Mouse (Mus musculus): ENCODE data around the gene Rgs10. TPM values are rescaled to one million over a fixed set of nuclear protein-coding genes. Genes with fewer than 3 reads are reported as not detected.

The Rgs10 gene
- polyA plus RNA-seq, 1 experiment from 2014 or later, result 32.3 TPM

GRCm38 (mm10) chr7:128382527-128382860 lies 36.1 kb downstream of the Rgs10 start:
- no peaks in the 10 kb centered on the region for H3K9me3 ChIP-seq (ENCODE audit: low read length)
- H3K4me2 ChIP-seq (ENCODE audit: low read depth, low read length), result no peak overlapping the region
- no peaks in the 10 kb centered on the region for H3K27me3 ChIP-seq (ENCODE audit: insufficient read depth, low read length)
- H3K36me3 ChIP-seq (replicated peaks; ENCODE audit: insufficient read depth, low read length), result no peaks in the 10 kb centered on the region
- H3K4me3 ChIP-seq (ENCODE audit: low read depth, low read length), result no peak overlapping the region
- DNase-seq (no peak), ATAC-seq (no peak)
- WGBS (ENCODE audit: insufficient replicate concordance), result 78% methylated on average over 6 of the region's 6 CpGs
- no peak overlapping the region for H3K27ac ChIP-seq (ENCODE audit: low read depth)
- no peak overlapping the region for H3K9ac ChIP-seq (replicated peaks)
- H3K4me1 ChIP-seq (ENCODE audit: insufficient read depth), result peaks cover 12% of the 10 kb centered on the region
- no peak for TF ChIP-seq EP300 (IDR thresholded peaks at IDR 0.05; ENCODE audit: low read depth)
- TF ChIP-seq CTCF (IDR thresholded peaks at IDR 0.05; ENCODE audit: low read depth), result no peak

GRCm38 (mm10) chr7:128381811-128382526 lies 36.6 kb downstream of the Rgs10 start:
- no peaks in the 10 kb centered on the region for H3K27me3 ChIP-seq (ENCODE audit: insufficient read depth, low read length)
- H3K27ac ChIP-seq (ENCODE audit: low read depth), result no peak overlapping the region
- ATAC-seq (no peak), DNase-seq (no peak)
- no peaks in the 10 kb centered on the region for H3K9me3 ChIP-seq (ENCODE audit: low read length)
- TF ChIP-seq CTCF (IDR thresholded peaks at IDR 0.05; ENCODE audit: low read depth) (no peak), EP300 (IDR thresholded peaks at IDR 0.05; ENCODE audit: low read depth) (no peak)
- no peak overlapping the region for H3K9ac ChIP-seq (replicated peaks)
- no peaks in the 10 kb centered on the region for H3K36me3 ChIP-seq (replicated peaks; ENCODE audit: insufficient read depth, low read length)
- no peak overlapping the region for H3K4me2 ChIP-seq (ENCODE audit: low read depth, low read length)
- no peak overlapping the region for H3K4me3 ChIP-seq (ENCODE audit: low read depth, low read length)
- H3K4me1 ChIP-seq (ENCODE audit: insufficient read depth), result peaks cover 12% of the 10 kb centered on the region
- WGBS (ENCODE audit: insufficient replicate concordance), result 57% methylated on average over 14 of the region's 14 CpGs

GRCm38 (mm10) chr7:128381001-128381400 lies 37.6 kb downstream of the Rgs10 start:
- no peaks in the 10 kb centered on the region for H3K9me3 ChIP-seq (ENCODE audit: low read length)
- no peak overlapping the region for H3K4me3 ChIP-seq (ENCODE audit: low read depth, low read length)
- no peak for ATAC-seq
- DNase-seq, result no peak
- H3K9ac ChIP-seq (replicated peaks), result no peak overlapping the region
- no peaks in the 10 kb centered on the region for H3K36me3 ChIP-seq (replicated peaks; ENCODE audit: insufficient read depth, low read length)
- TF ChIP-seq CTCF (IDR thresholded peaks at IDR 0.05; ENCODE audit: low read depth) (no peak), EP300 (IDR thresholded peaks at IDR 0.05; ENCODE audit: low read depth) (no peak)
- no peak overlapping the region for H3K4me2 ChIP-seq (ENCODE audit: low read depth, low read length)
- 45% methylated on average over 2 of the region's 2 CpGs for WGBS (ENCODE audit: insufficient replicate concordance)
- no peak overlapping the region for H3K27ac ChIP-seq (ENCODE audit: low read depth)
- peaks cover 12% of the 10 kb centered on the region for H3K4me1 ChIP-seq (ENCODE audit: insufficient read depth)
- H3K27me3 ChIP-seq (ENCODE audit: insufficient read depth, low read length), result no peaks in the 10 kb centered on the region

- no peak for TF ChIP-seq EP300 (IDR thresholded peaks at IDR 0.05; ENCODE audit: low read depth)
- TF ChIP-seq CTCF (IDR thresholded peaks at IDR 0.05; ENCODE audit: low read depth), result no peak
- Histone ChIP-seq H3K27me3 (ENCODE audit: insufficient read depth, low read length) (no peaks in the 10 kb centered on the region), H3K4me3 (ENCODE audit: low read depth, low read length) (no peak overlapping the region), H3K36me3 (replicated peaks; ENCODE audit: insufficient read depth, low read length) (no peaks in the 10 kb centered on the region), H3K4me1 (ENCODE audit: insufficient read depth) (peaks cover 12% of the 10 kb centered on the region), H3K9me3 (ENCODE audit: low read length) (no peaks in the 10 kb centered on the region), H3K27ac (ENCODE audit: low read depth) (0 out of 2 replicates have a peak overlapping the region, but pooled peaks have one; percentile 4), H3K4me2 (ENCODE audit: low read depth, low read length) (peak overlapping the region; percentile 27), H3K9ac (replicated peaks) (no peak overlapping the region)
- 65% methylated on average over 16 of the region's 16 CpGs for WGBS (ENCODE audit: insufficient replicate concordance)
- DNase-seq (no peak), ATAC-seq (peak; percentile 15; the same call in 1 of the 2 replicates)
Observed at GRCm38 (mm10) chr7:128379162-128379805, 39.3 kb downstream of the Rgs10 start.

- DNase-seq (no peak), ATAC-seq (no peak)
- no peak for TF ChIP-seq EP300 (IDR thresholded peaks at IDR 0.05; ENCODE audit: low read depth)
- no peak for TF ChIP-seq CTCF (IDR thresholded peaks at IDR 0.05; ENCODE audit: low read depth)
- Histone ChIP-seq H3K4me2 (ENCODE audit: low read depth, low read length) (no peak overlapping the region), H3K4me1 (ENCODE audit: insufficient read depth) (peaks cover 9% of the 10 kb centered on the region), H3K9me3 (ENCODE audit: low read length) (0 out of 2 replicates have a peak, but pooled peaks cover 2% of the 10 kb centered on the region), H3K36me3 (replicated peaks; ENCODE audit: insufficient read depth, low read length) (0 out of 2 replicates have a peak, but pooled peaks cover 2% of the 10 kb centered on the region), H3K27ac (ENCODE audit: low read depth) (no peak overlapping the region), H3K27me3 (ENCODE audit: insufficient read depth, low read length) (no peaks in the 10 kb centered on the region), H3K9ac (replicated peaks) (no peak overlapping the region), H3K4me3 (ENCODE audit: low read depth, low read length) (no peak overlapping the region)
- WGBS (ENCODE audit: insufficient replicate concordance), result 69% methylated on average over 11 of the region's 11 CpGs
Observed at GRCm38 (mm10) chr7:128376206-128376701, 42.3 kb downstream of the Rgs10 start.

GRCm38 (mm10) chr7:128374156-128374555 lies 44.4 kb downstream of the Rgs10 start:
- H3K9ac ChIP-seq (replicated peaks), result no peak overlapping the region
- DNase-seq (no peak), ATAC-seq (no peak)
- no peak overlapping the region for H3K4me3 ChIP-seq (ENCODE audit: low read depth, low read length)
- 0 out of 2 replicates have a peak, but pooled peaks cover 2% of the 10 kb centered on the region for H3K36me3 ChIP-seq (replicated peaks; ENCODE audit: insufficient read depth, low read length)
- no peaks in the 10 kb centered on the region for H3K27me3 ChIP-seq (ENCODE audit: insufficient read depth, low read length)
- no peak overlapping the region for H3K4me2 ChIP-seq (ENCODE audit: low read depth, low read length)
- no peaks in the 10 kb centered on the region; the same call in 1 of the 2 replicates for H3K4me1 ChIP-seq (ENCODE audit: insufficient read depth)
- WGBS (ENCODE audit: insufficient replicate concordance), result 80% methylated on average over 11 of the region's 11 CpGs
- TF ChIP-seq CTCF (IDR thresholded peaks at IDR 0.05; ENCODE audit: low read depth) (no peak), EP300 (IDR thresholded peaks at IDR 0.05; ENCODE audit: low read depth) (no peak)
- 0 out of 2 replicates have a peak, but pooled peaks cover 2% of the 10 kb centered on the region for H3K9me3 ChIP-seq (ENCODE audit: low read length)
- H3K27ac ChIP-seq (ENCODE audit: low read depth), result no peak overlapping the region
